Mouse (Mus musculus) testis, adult 2 months (tissue): ENCODE data around the gene Pml.

ENCODE experiments used
- CTCF ChIP-seq: fragments of 200-500 bp; IDR thresholded peaks from 2 replicates; pipeline ENCODE4 v1.5.1; 2012; ENCODE audit warnings: low read depth, mild to moderate bottlenecking, inconsistent platforms, low read length, moderate library complexity; ENCODE audit not compliant: control insufficient read depth, insufficient read depth, insufficient replicate concordance
- POLR2A ChIP-seq: fragments of 200-500 bp; IDR thresholded peaks from 2 replicates; pipeline ENCODE4 v1.6.1; 2012; ENCODE audit warnings: low read depth, mild to moderate bottlenecking, inconsistent platforms, low read length, moderate library complexity; ENCODE audit not compliant: control insufficient read depth

GRCm38 (mm10) chr9:58199381-58200269, 50.0 kb downstream of the Pml start:
- TF ChIP-seq CTCF (no peak), POLR2A (no peak)
